Mouse (Mus musculus) myocyte (in vitro differentiated cells): ENCODE results near the gene Slc4a1.
"Not testable (repeated sequence)": the region's sequence is repeated elsewhere in the genome, so short reads cannot be mapped to it uniquely, and the experiment has no call there.

ENCODE experiments used
- MYOG ChIP-seq, 3 experiments: IDR thresholded peaks; one replicate each; pipeline ENCODE4 v1.6.1; 2011; ENCODE audit warnings: control low read depth in 2 of 3, low read depth in 2 of 3, mild to moderate bottlenecking in 2 of 3; ENCODE audit not compliant: insufficient read length in 2 of 3, control insufficient read depth in 1 of 3, insufficient read depth in 1 of 3
- POLR2A ChIP-seq: IDR thresholded peaks from one replicate; pipeline ENCODE4 v1.6.1; 2011; ENCODE audit warnings: low read depth, mild to moderate bottlenecking, control low read depth, moderate library complexity; ENCODE audit not compliant: insufficient read length
- REST ChIP-seq: IDR thresholded peaks from one replicate; pipeline ENCODE4 v1.6.1; 2011; ENCODE audit warnings: mild to moderate bottlenecking, control low read depth, moderate library complexity; ENCODE audit not compliant: insufficient read depth, insufficient read length

DNA sequence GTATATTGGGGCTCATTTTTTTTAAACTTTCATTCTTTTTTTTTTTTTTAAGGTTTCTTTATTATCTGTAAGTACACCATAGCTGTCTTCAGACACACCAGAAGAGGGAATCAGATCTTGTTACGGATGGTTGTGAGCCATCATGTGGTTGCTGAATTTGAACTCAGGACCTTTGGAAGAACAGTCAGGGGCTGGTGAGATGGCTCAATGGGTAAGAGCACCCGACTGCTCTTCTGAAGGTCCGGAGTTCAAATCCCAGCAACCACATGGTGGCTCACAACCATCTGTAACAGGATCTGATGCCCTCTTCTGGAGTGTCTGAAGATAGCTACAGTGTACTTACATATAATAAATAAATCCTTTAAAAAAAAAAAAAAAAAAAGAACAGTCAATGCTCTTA, 44.3 kb upstream of the Slc4a1 start:
- not testable (repeated sequence) for TF ChIP-seq POLR2A; REST; MYOG (IDR thresholded peaks at IDR 0.05; ENCODE audit: control insufficient read depth in 1 of 3, insufficient read depth in 1 of 3, insufficient read length in 2 of 3, low read depth in 2 of 3)
